Mouse (Mus musculus): Measurements from ENCODE around the gene Srrm2. TPM values are rescaled to one million over a fixed set of nuclear protein-coding genes. Genes with fewer than 3 reads are reported as not detected.

Srrm2 gene
- polyA plus RNA-seq (2012; rRNA removed), result 196 and 280 TPM in 2 replicates

DNA sequence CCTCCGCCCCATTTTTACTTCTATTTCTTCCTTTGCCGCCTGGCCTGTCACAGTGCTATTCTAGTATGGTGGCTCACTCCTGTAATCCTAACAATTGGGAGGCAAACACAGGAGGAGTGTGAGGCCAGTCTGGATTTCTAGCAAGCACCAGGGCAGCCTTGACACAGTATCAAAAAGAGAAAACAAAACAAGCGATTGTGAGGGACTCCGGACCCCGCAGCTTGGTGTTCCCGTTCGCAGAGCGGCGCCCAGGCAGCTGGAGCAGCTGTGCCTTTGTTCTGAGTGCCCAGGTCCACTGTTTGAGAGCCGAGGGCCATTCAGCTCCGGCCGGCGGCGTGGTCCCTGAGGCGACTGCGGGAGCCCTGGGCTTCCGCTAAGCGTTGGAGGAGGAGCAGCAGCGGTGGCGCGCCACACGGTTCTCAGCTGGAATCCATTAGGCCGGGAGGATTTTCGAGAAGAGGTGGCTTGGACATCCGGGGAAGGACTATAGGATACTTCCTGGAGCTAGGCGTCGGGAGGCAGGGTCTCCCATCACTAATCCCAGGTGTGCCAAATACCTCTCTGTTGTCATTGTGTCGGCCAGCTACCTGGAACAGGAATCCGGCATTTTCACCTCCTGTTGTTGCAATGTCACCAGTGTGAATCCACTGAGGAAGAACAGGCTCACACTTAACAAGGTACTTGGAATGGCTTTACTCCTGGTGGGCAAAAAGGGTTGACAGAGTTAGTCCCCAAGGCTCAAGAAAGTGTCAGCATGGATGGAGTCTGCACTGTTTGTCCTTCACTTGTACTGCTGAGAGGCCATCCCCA is at the start of gene Srrm2:
Gene Srrm2 (plus strand): TSS at position 264 of the 810 bp plus-strand sequence.

DNA sequence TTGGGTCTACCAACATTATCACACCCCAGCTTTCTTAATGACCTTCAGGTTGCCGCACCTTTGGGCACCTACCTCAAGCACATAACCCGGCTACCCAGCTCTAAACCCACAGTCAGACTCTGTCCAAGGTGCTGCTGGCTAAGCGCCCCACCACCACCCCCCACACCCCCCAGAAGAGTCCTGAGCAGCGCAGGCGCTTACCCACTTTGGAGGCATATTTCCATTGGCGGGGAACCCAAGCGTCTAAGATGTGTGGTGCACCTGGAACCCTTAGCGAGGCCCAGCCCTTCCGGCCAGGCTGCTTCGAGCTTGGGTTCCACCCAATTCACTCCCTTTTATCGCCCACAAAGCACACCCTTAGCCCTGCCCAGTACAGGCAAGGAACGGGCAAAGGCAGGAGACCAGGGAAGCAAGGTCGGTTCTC is 49.7 kb upstream of the Srrm2 start, which contains the start of gene Paqr4:
Gene Paqr4 (minus strand): TSS at position 270 of the 424 bp plus-strand sequence.

DNA sequence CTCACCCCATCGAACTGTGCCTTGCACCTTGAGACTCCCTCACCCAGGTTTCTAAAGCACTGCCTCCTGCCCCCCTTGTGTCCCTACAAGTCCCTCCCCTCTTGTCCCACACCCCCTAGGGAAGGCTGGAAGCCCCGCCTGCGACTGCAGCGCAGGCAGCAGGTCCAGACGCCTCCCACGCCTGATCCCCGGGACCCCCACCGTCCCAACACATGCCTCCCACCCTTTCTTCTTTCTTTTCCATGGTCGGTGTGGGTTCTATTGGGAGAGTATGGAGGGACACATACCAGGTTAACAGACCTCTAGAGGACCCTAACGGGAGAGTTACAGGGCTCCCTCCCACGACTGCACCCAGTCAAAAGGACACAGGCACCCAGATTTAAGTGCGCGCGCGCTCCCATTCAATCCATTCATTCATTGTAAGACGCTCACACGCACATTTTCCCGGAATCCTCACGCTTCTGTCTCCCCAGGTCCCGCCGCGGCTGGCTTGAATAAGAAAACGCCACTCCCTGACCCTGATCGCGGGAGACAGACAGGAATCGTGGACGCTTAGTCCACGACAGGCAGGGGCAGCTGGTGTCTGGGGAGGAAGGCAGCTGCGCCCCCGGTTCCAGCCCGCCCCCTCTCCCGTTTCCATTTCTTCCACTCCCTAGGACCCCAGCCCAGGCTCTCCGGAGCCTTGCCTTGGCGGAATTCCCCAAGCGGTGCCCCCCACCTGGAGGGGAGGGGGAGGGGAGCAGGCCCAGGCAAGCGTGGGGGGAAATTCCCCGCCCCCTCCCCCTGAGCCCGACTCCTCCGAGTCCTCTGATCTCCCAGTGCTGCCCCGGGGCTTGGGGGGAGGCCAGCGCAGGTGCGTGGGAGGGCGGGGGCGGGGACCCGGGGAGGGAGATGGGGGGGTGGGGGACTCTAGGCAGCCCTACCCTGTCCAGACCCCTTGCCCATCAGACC is 44.8 kb upstream of the Srrm2 start, which contains the start of gene Kremen2:
Gene Kremen2 (minus strand): TSS at position 533 of the 951 bp plus-strand sequence.

DNA sequence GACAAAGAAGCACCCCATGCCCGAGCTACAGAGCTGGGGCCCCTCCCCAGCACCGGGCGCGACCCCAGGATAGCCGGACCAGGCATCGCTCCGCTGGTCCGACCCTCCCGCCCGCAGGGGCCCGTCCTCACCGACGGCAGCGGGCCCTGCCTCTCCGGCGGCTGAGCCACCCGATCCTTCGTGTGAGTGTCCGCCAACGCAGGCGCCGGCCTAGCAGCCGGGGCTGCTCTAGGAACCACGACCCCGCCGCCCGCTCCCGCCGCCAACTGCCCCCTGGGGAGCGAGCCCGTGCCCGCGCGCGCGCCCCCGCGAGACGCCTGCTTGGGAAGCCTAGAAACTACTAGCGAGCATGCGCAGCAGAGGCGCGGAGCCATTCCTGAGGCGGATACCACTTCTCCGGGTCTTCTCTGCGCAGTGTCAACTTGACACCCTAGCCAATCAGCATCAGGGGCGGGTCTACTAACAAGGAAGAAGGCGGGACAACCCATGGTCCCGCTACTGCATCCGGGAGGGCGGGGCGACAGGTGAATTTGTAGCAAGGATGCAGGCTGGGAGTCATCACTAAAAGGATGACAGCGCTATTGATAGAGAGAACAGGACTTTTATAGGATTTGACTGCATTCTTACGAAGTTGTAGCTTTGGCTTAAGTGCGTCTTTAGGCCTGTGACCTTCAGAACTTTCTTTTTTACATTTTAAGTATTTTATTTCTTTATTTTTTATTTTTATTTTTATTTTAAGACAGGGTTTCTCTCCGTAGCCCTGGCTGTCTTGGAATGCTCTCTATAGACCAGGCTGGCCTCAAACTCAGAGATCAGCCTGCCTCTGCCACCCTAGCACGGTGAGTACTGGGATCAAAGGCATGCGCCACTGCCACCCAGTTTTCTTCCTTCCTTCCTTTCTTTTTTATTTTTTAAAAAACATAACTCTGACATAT is 18.8 kb upstream of the Srrm2 start, which contains the start of gene Flywch1:
Gene Flywch1 (minus strand): TSS at position 319 of the 935 bp plus-strand sequence.

DNA sequence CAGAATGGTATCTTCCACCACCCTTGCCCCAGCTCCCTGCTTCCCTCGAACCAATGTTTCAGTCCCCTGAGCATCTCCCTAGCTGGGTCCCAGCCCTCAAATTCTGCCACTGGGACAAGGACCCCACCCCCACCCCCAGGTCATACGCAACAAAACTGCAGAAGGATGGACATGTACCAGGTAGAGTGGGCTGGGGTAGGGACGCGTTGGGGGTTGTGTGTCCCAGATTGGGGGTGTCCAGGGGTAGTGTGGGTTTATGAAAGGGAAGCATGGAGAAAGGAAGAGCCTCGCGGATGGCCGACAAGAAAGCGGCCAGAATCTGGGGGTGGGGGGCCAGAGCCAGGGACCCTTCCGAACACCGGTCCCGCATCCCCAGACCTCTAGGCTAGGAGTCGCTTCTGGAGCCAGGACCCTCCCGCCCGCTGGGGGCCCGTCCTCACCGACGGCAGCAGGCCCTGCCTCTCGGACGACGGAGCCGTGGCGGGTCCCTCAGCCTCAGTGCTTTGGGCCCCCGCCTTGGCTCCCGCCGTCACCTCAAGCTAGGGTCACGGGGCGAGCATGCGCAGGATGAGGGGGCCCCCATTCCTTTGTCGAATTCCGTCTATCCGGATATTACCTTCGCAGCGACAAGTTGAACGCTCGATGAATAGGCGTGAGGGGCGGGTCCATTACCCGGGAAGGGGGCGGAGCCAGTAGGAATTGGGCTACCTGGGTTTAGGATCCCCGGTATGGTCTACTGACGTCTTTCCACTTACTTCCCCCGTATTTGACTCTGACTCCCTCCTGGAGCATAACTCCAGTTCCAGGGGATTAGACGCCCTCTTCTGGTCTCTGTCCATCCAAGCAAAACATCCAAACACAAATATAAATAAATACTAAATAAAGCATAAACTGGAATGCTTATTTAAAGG is 4.5 kb upstream of the Srrm2 start, which contains the start of gene Flywch2:
Gene Flywch2 (minus strand): TSS at position 521 of the 911 bp plus-strand sequence.

DNA sequence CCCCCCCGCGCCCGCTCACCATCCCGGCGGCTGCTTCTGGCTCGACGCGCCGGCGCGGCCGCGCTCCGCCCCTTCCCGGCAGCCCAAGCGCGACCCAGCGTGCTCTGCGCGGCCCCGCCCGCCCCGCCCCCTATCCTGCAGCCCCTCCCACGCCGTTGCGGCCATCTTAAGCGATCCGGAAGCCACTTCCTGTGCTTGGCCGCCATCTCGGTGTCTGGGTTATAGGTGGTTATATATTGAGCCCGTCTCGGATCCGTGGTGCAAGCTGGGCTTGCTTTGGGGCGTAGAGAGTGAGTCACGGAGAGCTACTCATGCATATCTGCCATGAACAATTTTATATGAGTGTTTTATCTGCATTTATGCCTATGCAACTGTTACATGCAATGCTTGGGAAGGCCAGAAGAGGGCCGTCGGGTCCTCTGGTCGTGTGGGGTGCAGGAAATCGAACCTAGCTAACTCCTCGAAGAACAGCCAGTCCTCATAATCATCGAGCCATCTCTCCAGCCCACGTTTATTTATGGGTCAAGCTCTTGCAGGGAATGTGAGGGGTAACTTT is 38.8 kb downstream of the Srrm2 start, which contains the start of gene Elob:
Gene Elob (minus strand): TSS at position 73 of the 556 bp plus-strand sequence.

DNA sequence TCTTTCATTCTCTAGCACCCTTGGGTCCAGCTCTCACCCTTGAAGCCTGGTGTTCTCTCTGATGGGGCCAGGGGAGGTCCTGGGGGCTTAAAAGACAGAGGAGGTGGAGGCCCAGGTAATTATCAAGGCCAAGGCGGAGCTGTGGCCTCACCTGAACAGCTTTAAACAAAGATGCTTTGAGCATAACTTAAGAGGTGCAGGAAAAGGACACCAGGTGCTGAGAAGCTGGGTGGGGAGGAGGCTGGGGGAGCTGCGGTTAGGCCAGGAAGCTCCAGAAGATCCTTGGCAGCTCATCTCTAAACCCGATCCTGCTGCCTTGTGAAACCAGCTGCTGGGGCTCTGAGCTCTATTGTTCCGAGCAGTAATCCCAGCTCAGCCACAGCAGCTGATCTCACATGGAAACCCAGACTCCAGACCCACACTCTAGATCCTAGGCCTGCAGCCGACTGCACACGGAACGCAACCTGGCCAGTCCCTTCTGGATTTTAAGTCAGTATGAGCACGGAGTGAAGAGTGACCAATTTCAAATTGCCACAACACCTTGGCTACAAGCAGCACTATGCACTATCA is 45.8 kb downstream of the Srrm2 start, which contains the start of gene Prss33:
Gene Prss33 (minus strand): TSS at position 51 of the 570 bp plus-strand sequence.

DNA sequence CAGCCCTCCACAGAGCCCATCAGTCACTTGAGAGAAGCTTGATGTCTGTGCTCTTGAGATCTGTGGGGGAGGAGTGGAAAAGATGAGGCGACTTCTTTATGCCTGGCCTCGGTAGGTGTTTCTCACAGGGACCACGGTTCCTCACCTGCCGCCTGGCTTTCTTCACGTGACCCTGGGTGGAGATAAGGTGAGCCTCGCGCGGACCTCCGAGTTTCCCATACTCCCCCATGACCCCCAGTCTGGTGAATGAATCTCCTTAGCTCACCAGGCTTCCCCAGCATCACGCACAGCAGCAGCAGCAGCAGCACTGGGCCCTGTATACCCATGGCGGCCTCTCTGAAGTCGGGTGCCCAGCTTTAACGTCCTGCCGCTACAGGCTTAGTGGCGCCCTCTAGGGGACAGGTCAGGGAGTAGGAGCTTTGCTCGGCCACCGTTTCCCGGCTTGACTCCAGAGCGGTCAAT is 53.5 kb downstream of the Srrm2 start, which contains the start of the genes Prss32 and Prss41:
Gene Prss32 (plus strand): TSS at position 44 of the 462 bp plus-strand sequence.
Gene Prss41 (minus strand): TSS at position 361 of the 462 bp plus-strand sequence.

DNA sequence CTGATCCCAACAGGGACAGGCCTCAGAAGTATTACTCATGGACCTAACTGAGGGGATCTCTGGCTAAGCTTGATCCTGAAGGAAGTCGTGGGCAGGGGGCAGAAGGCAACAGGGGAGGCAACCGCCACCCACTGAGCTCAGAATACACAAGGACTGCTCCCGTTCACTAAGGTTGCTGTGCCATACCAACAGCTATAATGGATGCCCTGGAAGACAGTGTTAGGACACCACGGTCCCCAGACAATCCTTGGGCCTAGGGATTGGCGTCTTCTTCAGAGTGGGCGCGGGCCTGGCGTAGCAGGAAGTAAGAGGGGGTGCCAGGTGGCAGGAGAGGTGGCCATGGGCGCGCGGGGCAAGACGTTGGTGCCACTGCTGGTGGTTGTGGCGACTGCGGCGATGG is 77.4 kb downstream of the Srrm2 start, which contains the start of gene Prss21:
Gene Prss21 (plus strand): TSS at position 301 of the 400 bp plus-strand sequence.

Other genes with a start within 250 kb of the Srrm2 start
- 6.8 and 7.8 TPM in 2 replicates for gene Zfp213, start 226.3 kb upstream of the Srrm2 start, polyA plus RNA-seq (2012; rRNA removed)
- gene Zfp13, start 191.0 kb upstream of the Srrm2 start, polyA plus RNA-seq (2012; rRNA removed), result 7.4 and 8.7 TPM in 2 replicates
- gene Zscan10, start 189.7 kb upstream of the Srrm2 start, polyA plus RNA-seq (2012; rRNA removed), result 0.06 TPM in 1 of 2 replicates, not detected in the other
- 0.51 and 0.68 TPM in 2 replicates for gene Mmp25, start 145.3 kb upstream of the Srrm2 start, polyA plus RNA-seq (2012; rRNA removed)
- 11.4 and 11.9 TPM in 2 replicates for gene Bicdl2, start 130.0 kb upstream of the Srrm2 start, polyA plus RNA-seq (2012; rRNA removed)
- 586 and 660 TPM in 2 replicates for gene Hcfc1r1, start 116.9 kb upstream of the Srrm2 start, polyA plus RNA-seq (2012; rRNA removed)
- gene Thoc6, start 116.7 kb upstream of the Srrm2 start, polyA plus RNA-seq (2012; rRNA removed), result 11.5 and 15.7 TPM in 2 replicates
- 20.9 and 37.2 TPM in 2 replicates for gene Tnfrsf12a, start 113.1 kb upstream of the Srrm2 start, polyA plus RNA-seq (2012; rRNA removed)
- 0.08 and 0.19 TPM in 2 replicates for gene Cldn6, start 111.3 kb upstream of the Srrm2 start, polyA plus RNA-seq (2012; rRNA removed)
- not detected in 2 replicates for gene Cldn9, start 106.5 kb upstream of the Srrm2 start, polyA plus RNA-seq (2012; rRNA removed)
- not detected in 2 replicates for gene 1520401A03Rik, start 67.7 kb upstream of the Srrm2 start, polyA plus RNA-seq (2012; rRNA removed)
- 22.3 and 33.2 TPM in 2 replicates for gene Pkmyt1, start 64.2 kb upstream of the Srrm2 start, polyA plus RNA-seq (2012; rRNA removed)
- 95.8 and 156 TPM in 2 replicates for gene Paqr4, start 49.7 kb upstream of the Srrm2 start, polyA plus RNA-seq (2012; rRNA removed)
- gene Kremen2, start 44.7 kb upstream of the Srrm2 start, polyA plus RNA-seq (2012; rRNA removed), result 3.2 and 6.6 TPM in 2 replicates
- gene Flywch1, start 18.9 kb upstream of the Srrm2 start, polyA plus RNA-seq (2012; rRNA removed), result 11.7 and 13.7 TPM in 2 replicates
- gene Flywch2, start 4.5 kb upstream of the Srrm2 start, polyA plus RNA-seq (2012; rRNA removed), result 3.7 and 5.8 TPM in 2 replicates
- 361 and 511 TPM in 2 replicates for gene Elob, start 38.6 kb downstream of the Srrm2 start, polyA plus RNA-seq (2012; rRNA removed)
- 0.04 and 0.39 TPM in 2 replicates for gene Prss33, start 45.5 kb downstream of the Srrm2 start, polyA plus RNA-seq (2012; rRNA removed)
- 9.4 and 22.5 TPM in 2 replicates for gene Prss32, start 53.3 kb downstream of the Srrm2 start, polyA plus RNA-seq (2012; rRNA removed)
- gene Prss41, start 53.6 kb downstream of the Srrm2 start, polyA plus RNA-seq (2012; rRNA removed), result 0.24 and 1.5 TPM in 2 replicates
- gene Prss21, start 77.5 kb downstream of the Srrm2 start, polyA plus RNA-seq (2012; rRNA removed), result not detected in 2 replicates
- gene Dcpp1, start 90.3 kb downstream of the Srrm2 start, polyA plus RNA-seq (2012; rRNA removed), result not detected in 2 replicates
- not detected in 2 replicates for gene Dcpp2, start 90.3 kb downstream of the Srrm2 start, polyA plus RNA-seq (2012; rRNA removed)
- gene Dcpp3, start 126.9 kb downstream of the Srrm2 start, polyA plus RNA-seq (2012; rRNA removed), result not detected in 2 replicates
- gene Sbp, start 151.1 kb downstream of the Srrm2 start, polyA plus RNA-seq (2012; rRNA removed), result not detected in 2 replicates
- gene Sbpl, start 164.7 kb downstream of the Srrm2 start, polyA plus RNA-seq (2012; rRNA removed), result not detected in 2 replicates
- gene Prss30, start 190.0 kb downstream of the Srrm2 start, polyA plus RNA-seq (2012; rRNA removed), result 0.45 and 0.55 TPM in 2 replicates
- gene Prss22, start 207.6 kb downstream of the Srrm2 start, polyA plus RNA-seq (2012; rRNA removed), result 0.58 and 0.98 TPM in 2 replicates
- 10.9 and 15.8 TPM in 2 replicates for gene Prss27, start 247.6 kb downstream of the Srrm2 start, polyA plus RNA-seq (2012; rRNA removed)

All from stomach, adult 2 months (tissue).